Mouse (Mus musculus): ENCODE results near the gene Fitm1. TPM values are rescaled to one million over a fixed set of nuclear protein-coding genes. Genes with fewer than 3 reads are reported as not detected.

The Fitm1 gene
- polyA plus RNA-seq, 1 experiment from 2014 or later, result 0.20 TPM

- peaks cover 8% of the 10 kb centered on the region for H3K36me3 ChIP-seq (replicated peaks)
- no peak for ATAC-seq (ENCODE audit: low FRiP score)
- H3K27ac ChIP-seq, result no peak overlapping the region
- no peak overlapping the region for H3K9ac ChIP-seq
- 95% methylated on average over 5 of the region's 5 CpGs for WGBS
- peaks cover 39% of the 10 kb centered on the region for H3K4me1 ChIP-seq
- H3K27me3 ChIP-seq, result peaks cover 6% of the 10 kb centered on the region; the same call in 1 of the 2 replicates
- no peak overlapping the region for H3K4me2 ChIP-seq
- no peaks in the 10 kb centered on the region for H3K9me3 ChIP-seq
- no peak overlapping the region for H3K4me3 ChIP-seq (replicated peaks)
Observed at GRCm38 (mm10) chr14:55589271-55589670, 13.9 kb downstream of the Fitm1 start.

GRCm38 (mm10) chr14:55589771-55590448 lies 14.5 kb downstream of the Fitm1 start:
- WGBS, result 87% methylated on average over 11 of the region's 11 CpGs
- peak overlapping the region; percentile 83 for H3K4me3 ChIP-seq (replicated peaks)
- H3K36me3 ChIP-seq (replicated peaks), result peaks cover 13% of the 10 kb centered on the region
- peaks cover 34% of the 10 kb centered on the region for H3K4me1 ChIP-seq
- no peak for ATAC-seq (ENCODE audit: low FRiP score)
- peak overlapping the region; percentile 97 for H3K4me2 ChIP-seq
- 0 out of 2 replicates have a peak overlapping the region, but pooled peaks have one; percentile 95 for H3K27ac ChIP-seq
- H3K9me3 ChIP-seq, result no peaks in the 10 kb centered on the region
- peak overlapping the region; percentile 83 for H3K9ac ChIP-seq
- no peaks in the 10 kb centered on the region; the same call in 1 of the 2 replicates for H3K27me3 ChIP-seq

DNA sequence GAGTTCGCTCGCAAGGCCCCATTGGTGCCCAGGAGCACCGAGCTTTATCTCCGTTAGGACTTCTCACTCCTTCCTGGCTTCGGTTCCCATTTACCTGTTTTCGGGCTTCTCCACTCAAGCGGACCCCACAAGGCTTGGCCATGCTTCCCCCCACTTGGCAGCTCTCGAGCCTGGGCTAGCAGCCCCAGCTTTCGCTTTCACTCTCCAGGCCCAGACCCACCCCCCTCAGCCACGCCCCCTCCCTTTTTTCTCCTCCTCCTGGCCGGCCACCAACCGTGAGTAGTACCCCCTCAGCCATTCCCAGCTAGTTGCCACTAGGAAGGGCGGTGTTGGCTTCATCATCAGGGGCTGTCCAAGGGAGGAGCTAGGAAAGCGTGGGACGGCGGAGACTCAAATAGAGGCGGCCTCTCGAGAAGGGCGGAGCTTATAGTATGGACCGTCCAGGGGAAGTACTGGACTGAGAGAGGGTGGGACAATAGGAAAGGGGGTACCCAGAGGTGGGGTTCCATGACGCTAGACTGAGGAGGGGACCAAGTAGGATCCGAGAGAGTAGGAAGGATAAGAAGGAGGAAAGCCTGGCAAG lies 15.4 kb downstream of the Fitm1 start, which contains the start of gene Psme2:
TSS of gene Psme2 (minus strand) at position 366 of the 583 bp plus-strand sequence.
- Histone ChIP-seq H3K36me3 (replicated peaks) (peaks cover 22% of the 10 kb centered on the region), H3K27me3 (no peaks in the 10 kb centered on the region), H3K4me3 (replicated peaks) (peak within 1 kb of the TSS; percentile 83), H3K9me3 (no peaks in the 10 kb centered on the region), H3K4me1 (peaks cover 28% of the 10 kb centered on the region), H3K9ac (peak within 1 kb of the TSS; percentile 83), H3K4me2 (peak within 1 kb of the TSS; percentile 97), H3K27ac (peak within 1 kb of the TSS; percentile 95)
- peak; percentile 97 for ATAC-seq (ENCODE audit: low FRiP score)
- WGBS, result 2% methylated on average over 22 of the region's 22 CpGs

- H3K36me3 ChIP-seq (replicated peaks), result peaks cover 28% of the 10 kb centered on the region
- peak within 1 kb of the TSS; percentile 95 for H3K27ac ChIP-seq
- H3K9me3 ChIP-seq, result no peaks in the 10 kb centered on the region
- H3K4me2 ChIP-seq, result peak within 1 kb of the TSS; percentile 97
- under 1% methylated on average over 33 of the region's 33 CpGs for WGBS
- H3K4me3 ChIP-seq (replicated peaks), result peak within 1 kb of the TSS; percentile 83
- no peaks in the 10 kb centered on the region for H3K27me3 ChIP-seq
- ATAC-seq (ENCODE audit: low FRiP score), result peak; percentile 91
- peak within 1 kb of the TSS; percentile 83 for H3K9ac ChIP-seq
- H3K4me1 ChIP-seq, result peaks cover 28% of the 10 kb centered on the region
Observed at GRCm38 (mm10) chr14:55591331-55591891, 16.0 kb downstream of the Fitm1 start, which contains the start of gene Rnf31. Gene Rnf31 (plus strand): TSS chr14:55591708.

GRCm38 (mm10) chr14:55592226-55592625 lies 16.8 kb downstream of the Fitm1 start:
- Histone ChIP-seq H3K4me3 (replicated peaks) (peak overlapping the region; percentile 83), H3K4me1 (peaks cover 28% of the 10 kb centered on the region), H3K4me2 (peak overlapping the region; percentile 97), H3K9ac (peak overlapping the region; percentile 83), H3K27ac (no peak overlapping the region), H3K27me3 (no peaks in the 10 kb centered on the region), H3K9me3 (no peaks in the 10 kb centered on the region), H3K36me3 (replicated peaks) (peaks cover 36% of the 10 kb centered on the region)
- 8% methylated on average over 16 of the region's 16 CpGs for WGBS
- no peak for ATAC-seq (ENCODE audit: low FRiP score)

GRCm38 (mm10) chr14:55596036-55596690 lies 20.7 kb downstream of the Fitm1 start:
- H3K9ac ChIP-seq, result no peak overlapping the region
- no peak overlapping the region for H3K27ac ChIP-seq
- H3K4me3 ChIP-seq (replicated peaks), result no peak overlapping the region
- WGBS, result 81% methylated on average over 13 of the region's 13 CpGs
- ATAC-seq (ENCODE audit: low FRiP score), result no peak
- H3K9me3 ChIP-seq, result no peaks in the 10 kb centered on the region
- H3K36me3 ChIP-seq (replicated peaks), result peaks cover 60% of the 10 kb centered on the region
- no peak overlapping the region for H3K4me2 ChIP-seq
- H3K4me1 ChIP-seq, result peaks cover 20% of the 10 kb centered on the region
- no peaks in the 10 kb centered on the region for H3K27me3 ChIP-seq

GRCm38 (mm10) chr14:55598521-55599390 lies 23.3 kb downstream of the Fitm1 start:
- Histone ChIP-seq H3K9me3 (no peaks in the 10 kb centered on the region), H3K27ac (no peak overlapping the region), H3K4me2 (no peak overlapping the region), H3K27me3 (no peaks in the 10 kb centered on the region), H3K36me3 (replicated peaks) (peaks cover 86% of the 10 kb centered on the region), H3K4me3 (replicated peaks) (no peak overlapping the region), H3K4me1 (peaks cover 6% of the 10 kb centered on the region), H3K9ac (no peak overlapping the region)
- no peak for ATAC-seq (ENCODE audit: low FRiP score)
- 94% methylated on average over 21 of the region's 21 CpGs for WGBS

- Histone ChIP-seq H3K27ac (peak within 1 kb of the TSS; percentile 13; the same call in 1 of the 2 replicates), H3K4me3 (replicated peaks) (peak within 1 kb of the TSS; percentile 26), H3K9ac (peak within 1 kb of the TSS; percentile 33; the same call in 1 of the 2 replicates), H3K4me2 (peak within 1 kb of the TSS; percentile 45), H3K4me1 (peaks cover 12% of the 10 kb centered on the region), H3K9me3 (no peaks in the 10 kb centered on the region), H3K36me3 (replicated peaks) (peaks cover 84% of the 10 kb centered on the region), H3K27me3 (no peaks in the 10 kb centered on the region)
- no peak for ATAC-seq (ENCODE audit: low FRiP score)
- WGBS, result 88% methylated on average over 7 of the region's 7 CpGs
Observed at GRCm38 (mm10) chr14:55603271-55603632, 27.8 kb downstream of the Fitm1 start, which contains the start of gene Irf9. Gene Irf9 (plus strand): TSS chr14:55603571.

DNA sequence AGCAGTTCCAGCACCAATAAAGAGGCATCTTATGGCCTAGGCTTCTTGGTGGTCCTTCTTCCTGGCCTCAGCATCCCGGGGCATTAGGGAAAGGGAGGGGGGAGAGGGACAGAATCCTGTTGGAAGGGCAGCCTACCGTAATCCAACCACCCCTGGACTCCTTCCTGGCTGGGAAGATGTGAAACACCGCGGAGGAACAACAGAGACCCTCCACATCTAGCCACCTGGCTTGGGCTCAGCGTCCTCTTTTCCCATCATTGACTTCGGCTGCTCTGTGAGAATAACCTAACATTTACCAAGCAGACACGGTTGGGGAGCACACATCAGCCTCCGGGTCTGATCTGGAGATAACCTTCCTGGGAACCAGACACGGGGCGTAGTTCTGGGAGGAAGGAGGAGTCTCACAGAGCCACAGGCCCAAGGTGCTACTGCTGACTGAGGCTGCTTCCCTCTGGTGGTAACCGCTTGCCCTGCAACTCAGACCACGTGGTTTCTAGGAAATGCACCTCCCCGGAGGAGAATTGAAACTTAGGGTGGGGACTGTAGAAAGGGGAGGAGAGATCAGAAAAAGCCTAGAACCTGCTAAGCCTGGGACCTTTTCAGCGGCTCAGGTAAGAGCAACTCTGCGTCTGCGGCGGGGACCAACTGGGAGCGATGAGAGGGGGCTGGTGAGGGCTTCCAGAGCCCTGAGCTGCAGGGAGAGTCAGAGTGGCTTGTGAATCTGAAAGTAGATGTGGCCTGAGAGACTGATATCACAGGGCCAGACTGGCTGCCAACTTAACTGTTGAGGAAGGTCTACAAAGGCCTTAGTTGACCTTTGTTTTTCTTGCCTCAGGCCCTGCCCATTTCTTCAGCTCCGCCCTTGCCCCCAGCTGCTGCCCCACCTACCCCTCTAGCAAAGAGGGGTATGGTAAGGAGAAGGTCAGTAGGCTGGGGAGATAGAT lies 28.5 kb downstream of the Fitm1 start:
- no peaks in the 10 kb centered on the region for H3K27me3 ChIP-seq
- H3K27ac ChIP-seq, result peak overlapping the region; percentile 13; the same call in 1 of the 2 replicates
- H3K4me3 ChIP-seq (replicated peaks), result peak overlapping the region; percentile 26
- ATAC-seq (ENCODE audit: low FRiP score), result peak; percentile 84
- H3K9ac ChIP-seq, result peak overlapping the region; percentile 33; the same call in 1 of the 2 replicates
- peaks cover 12% of the 10 kb centered on the region for H3K4me1 ChIP-seq
- H3K36me3 ChIP-seq (replicated peaks), result peaks cover 84% of the 10 kb centered on the region
- 20% methylated on average over 19 of the region's 19 CpGs for WGBS
- H3K9me3 ChIP-seq, result no peaks in the 10 kb centered on the region
- H3K4me2 ChIP-seq, result peak overlapping the region; percentile 45

GRCm38 (mm10) chr14:55604823-55605222 lies 29.4 kb downstream of the Fitm1 start:
- no peak overlapping the region for H3K9ac ChIP-seq
- no peak overlapping the region for H3K27ac ChIP-seq
- 95% methylated on average over 11 of the region's 11 CpGs for WGBS
- H3K27me3 ChIP-seq, result no peaks in the 10 kb centered on the region
- H3K36me3 ChIP-seq (replicated peaks), result peaks cover 84% of the 10 kb centered on the region
- no peak for ATAC-seq (ENCODE audit: low FRiP score)
- H3K9me3 ChIP-seq, result no peaks in the 10 kb centered on the region
- H3K4me3 ChIP-seq (replicated peaks), result no peak overlapping the region
- peaks cover 12% of the 10 kb centered on the region for H3K4me1 ChIP-seq
- H3K4me2 ChIP-seq, result no peak overlapping the region

Measured in forebrain, embryonic 12.5 days (tissue).